Mouse (Mus musculus) kidney, adult 18-20 months (tissue): ENCODE data around the gene 9530003J23Rik.
"Not testable (repeated sequence)": the region's sequence is repeated elsewhere in the genome, so short reads cannot be mapped to it uniquely, and the experiment has no call there.

ENCODE experiments used
- DNase-seq: peaks from one replicate; pipeline ENCODE4 v3.0.0; 2021

Gene 9530003J23Rik

DNA sequence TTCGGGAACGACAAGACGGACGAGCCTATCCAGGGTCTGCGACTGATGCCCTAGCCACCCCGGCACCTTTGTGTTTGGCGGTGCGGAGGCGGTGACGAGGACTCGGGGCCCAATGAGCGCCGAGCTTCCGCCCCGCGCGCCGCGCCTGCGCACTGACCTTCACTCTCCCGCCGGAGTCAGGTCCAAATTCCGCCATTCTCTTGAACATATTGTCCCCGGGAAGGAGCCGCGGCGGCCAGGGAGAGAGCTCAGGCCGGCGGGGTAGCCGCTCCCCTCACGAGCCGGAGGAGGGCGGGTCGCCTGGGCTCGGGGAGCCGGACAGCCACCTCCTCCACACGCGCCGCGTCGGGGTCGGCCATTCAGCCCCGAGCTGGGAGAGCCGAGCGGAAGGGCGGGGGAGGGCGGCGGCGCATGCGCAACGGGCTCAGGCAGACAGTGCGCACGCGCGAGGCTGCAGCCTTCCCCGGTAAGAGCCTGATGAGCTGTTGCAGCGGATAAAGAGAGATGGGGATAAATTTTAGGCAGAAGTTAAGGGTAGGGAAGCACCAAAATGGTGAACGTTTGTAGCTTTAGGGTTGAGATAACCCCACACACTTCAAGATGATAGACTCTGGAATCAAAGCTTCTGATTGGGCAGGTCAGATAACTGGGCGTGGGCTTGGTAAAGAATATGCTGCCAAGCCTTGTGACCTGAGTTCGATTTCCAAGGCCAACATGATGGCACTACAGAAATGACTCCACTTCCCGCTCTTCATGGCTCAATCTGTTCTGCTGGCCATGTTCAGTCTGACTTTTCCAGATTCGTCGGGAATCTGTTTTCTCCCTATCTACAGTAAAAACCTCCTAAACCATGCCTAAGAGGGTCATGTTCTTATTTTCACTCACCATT lies 14.2 kb downstream of the 9530003J23Rik start, which contains the start of gene Yeats4:
Gene Yeats4 (minus strand): TSS at position 406 of the 889 bp plus-strand sequence.
- peak; percentile 99 for DNase-seq

- no peak for DNase-seq
Observed at GRCm38 (mm10) chr10:117223758-117224101, 14.8 kb downstream of the 9530003J23Rik start.

DNA sequence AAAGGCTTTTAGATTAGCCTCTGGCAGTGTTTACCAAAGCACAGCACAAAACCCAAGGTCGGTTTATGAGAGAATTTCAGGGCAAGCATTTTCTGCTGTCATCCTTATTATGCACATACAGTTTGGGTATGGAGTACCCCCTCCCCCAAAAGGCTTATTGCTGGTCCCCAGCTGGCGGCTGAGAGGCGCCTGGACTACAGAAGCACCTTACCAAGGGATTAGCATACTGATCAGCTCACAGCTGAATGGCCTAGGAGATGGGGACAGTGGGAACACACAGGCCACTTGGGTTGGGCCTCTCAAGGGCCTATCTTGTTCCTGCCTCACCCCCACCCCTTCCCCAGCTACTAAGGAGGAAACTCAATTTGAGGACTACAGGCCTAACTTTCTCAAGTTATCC lies 15.7 kb downstream of the 9530003J23Rik start:
- DNase-seq, result no peak

GRCm38 (mm10) chr10:117218351-117218750 lies 20.2 kb downstream of the 9530003J23Rik start:
- no peak for DNase-seq

GRCm38 (mm10) chr10:117217246-117217840 lies 21.2 kb downstream of the 9530003J23Rik start:
- DNase-seq, result no peak

- peak; percentile 30 for DNase-seq
Observed at GRCm38 (mm10) chr10:117216793-117217192, 21.7 kb downstream of the 9530003J23Rik start.

GRCm38 (mm10) chr10:117216132-117216495 lies 22.4 kb downstream of the 9530003J23Rik start:
- DNase-seq, result no peak

- DNase-seq, result no peak
Observed at GRCm38 (mm10) chr10:117215409-117216131, 22.9 kb downstream of the 9530003J23Rik start.

- no peak for DNase-seq
Observed at GRCm38 (mm10) chr10:117211023-117211422, 27.5 kb downstream of the 9530003J23Rik start.

DNA sequence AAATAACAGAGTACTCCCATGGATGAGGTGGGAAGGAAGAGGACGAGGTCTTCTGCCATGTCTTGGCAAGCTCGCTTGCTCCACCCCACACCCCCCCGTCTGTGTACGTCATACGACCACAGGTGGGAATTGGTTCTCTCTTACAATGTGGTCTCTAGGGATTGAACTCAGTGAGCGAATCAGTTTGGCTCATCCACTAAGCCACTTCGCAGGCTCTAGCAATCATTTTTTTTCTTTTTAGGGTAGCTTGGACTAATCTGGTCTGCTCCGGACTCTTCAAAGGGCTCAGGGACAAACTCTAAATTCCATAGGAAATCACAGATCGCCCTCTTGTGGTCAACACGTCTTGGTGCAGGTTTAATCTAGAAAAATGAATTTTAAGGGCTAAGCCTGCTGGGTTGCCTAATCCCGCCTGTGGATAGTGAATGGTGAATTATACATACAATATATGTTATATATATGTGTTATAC lies 29.0 kb downstream of the 9530003J23Rik start:
- DNase-seq, result peak; percentile 26

DNA sequence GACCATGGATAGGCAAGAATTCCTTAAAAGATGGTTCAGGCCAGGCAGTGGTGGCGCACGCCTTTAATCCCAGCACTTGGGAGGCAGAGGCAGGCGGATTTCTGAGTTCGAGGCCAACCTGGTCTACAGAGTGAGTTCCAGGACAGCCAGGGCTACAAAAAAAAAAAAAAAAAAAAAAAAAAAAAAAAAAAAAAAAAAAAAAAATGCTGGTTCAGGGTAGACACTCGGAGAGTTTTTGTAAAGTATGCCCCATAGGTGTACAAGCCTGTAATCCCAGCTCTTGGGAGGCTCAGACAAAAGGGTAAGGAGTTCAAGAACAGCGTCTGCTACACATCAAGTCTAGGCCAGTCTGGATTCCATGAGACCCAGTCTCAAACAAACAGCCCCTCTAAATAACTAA lies 29.7 kb downstream of the 9530003J23Rik start:
- not testable (repeated sequence) for DNase-seq

DNA sequence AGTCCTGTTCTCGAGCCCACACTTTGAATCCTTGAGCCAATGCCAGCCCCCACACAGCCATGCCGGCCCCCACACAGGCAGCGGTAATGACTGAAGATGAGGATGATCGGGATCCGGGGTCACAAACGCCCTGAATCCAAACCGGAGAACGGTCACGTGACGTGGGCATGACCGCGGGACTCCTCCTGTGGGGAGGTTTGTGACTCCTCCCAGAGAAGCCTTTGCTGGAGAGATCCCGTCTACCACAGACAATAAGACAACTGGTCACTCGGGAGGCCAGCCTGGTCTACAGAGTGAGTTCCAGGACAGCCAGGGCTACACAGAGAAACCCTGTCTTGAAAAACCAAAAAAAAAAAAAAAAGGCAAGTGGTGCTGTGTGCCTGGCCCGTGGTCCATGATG lies 30.3 kb downstream of the 9530003J23Rik start:
- no peak for DNase-seq

DNA sequence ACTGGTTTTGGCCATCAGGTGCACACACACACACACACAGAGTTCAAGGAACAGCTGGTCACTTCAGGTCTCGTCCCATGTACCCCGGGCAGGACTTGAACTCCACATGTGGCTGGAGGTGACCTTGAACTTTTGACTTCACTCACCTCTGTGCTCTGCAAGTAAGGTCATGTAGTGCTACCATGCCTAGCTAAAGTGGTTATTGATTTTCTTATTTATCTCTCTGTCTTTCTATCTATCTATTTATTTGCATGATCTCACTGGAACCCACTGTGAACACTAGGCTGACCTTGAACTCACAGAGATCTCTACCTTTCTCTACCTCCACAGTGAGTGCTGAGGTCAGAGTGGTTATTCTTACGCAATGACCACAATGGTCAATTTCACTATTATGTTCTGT lies 32.4 kb downstream of the 9530003J23Rik start:
- no peak for DNase-seq

DNA sequence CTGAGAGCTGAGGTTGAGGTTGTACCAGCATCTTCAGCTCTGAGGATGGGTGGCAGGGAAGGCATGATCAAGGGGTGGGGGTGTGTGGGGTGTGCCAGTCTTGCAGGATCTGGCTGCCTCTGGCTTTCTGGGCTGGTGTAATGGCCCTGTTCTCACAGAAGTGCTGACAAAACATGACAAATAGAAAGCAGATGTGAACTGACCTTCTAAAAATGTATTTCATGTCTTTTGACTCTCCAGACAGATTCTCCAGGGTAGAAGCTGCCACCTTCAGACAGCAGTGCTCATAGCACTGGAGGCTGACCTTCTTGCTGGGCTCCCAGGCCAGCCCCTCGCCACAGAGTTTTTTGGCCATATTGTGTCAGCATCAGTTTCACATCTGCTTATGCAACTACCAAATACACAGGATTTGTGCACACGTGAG lies 34.9 kb downstream of the 9530003J23Rik start:
- no peak for DNase-seq

DNA sequence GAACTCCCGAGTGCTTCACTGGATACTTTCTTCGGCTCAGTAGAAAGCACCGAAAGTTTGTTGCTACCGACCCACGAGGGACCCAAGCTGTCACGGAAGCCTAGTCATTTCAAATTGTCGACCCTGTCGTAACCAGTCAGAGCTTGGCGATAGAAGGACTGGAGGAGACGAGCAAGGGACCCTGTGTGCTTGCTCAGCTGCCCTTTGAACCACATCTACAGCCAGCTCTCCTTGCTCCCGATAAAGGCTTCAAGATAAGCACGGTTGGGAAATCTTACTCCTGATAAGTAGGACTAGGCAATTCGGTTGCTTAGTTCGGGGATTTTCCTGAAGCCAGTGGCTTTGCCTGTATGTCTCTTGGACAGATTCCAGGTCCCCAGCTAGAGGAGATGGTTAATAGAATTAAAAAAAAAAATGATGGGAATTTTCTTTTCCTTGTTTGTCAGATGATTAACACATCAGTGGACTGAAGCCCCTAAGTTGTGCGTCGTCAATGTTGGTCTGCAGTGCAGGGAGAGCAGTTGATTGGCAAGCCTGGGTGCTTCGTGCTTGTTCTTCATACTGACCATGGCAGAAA lies 35.4 kb downstream of the 9530003J23Rik start:
- DNase-seq, result no peak

GRCm38 (mm10) chr10:117199701-117200100 lies 38.8 kb downstream of the 9530003J23Rik start:
- DNase-seq, result no peak

GRCm38 (mm10) chr10:117196696-117197095 lies 41.8 kb downstream of the 9530003J23Rik start:
- DNase-seq, result no peak

GRCm38 (mm10) chr10:117195748-117196147 lies 42.8 kb downstream of the 9530003J23Rik start:
- no peak for DNase-seq

DNA sequence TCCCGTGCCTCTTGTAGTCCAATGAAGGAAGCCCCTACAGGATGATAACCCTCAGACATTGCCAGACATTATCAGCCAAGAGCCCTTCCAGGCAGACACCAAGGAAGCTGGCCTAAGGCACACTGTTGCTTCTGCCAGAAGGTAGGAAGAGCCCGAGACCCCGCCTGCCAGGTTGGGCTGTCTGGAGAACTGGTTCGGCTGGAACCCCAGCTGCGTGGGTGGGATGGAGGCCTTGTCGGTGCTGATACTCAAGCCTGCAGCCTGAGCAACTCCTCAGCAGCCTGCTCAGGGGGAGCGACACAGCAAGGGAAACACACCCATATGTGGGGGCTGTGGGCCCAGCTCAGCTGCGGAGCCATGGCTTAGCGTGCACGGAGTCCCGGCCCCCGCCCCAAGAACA lies 43.5 kb downstream of the 9530003J23Rik start:
- no peak for DNase-seq

DNA sequence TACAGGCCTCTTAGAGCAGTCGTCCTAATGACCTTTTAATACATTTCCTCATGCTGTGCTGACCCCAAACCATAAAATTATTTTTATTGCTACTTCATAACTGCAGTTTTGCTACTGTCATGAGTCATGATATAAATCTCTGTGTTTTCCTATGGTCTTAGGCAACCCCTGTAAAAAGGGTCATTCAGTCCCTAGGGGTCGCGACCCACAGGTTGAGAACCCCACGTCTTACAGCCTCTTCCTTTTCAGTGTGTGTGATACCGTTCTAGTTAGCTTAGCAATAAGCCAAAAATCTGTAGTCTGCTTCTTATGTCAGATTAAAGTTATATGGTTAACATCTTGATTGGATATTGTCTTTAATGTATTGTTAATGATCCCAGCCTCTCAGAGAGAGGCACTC lies 45.1 kb downstream of the 9530003J23Rik start:
- DNase-seq, result no peak

DNA sequence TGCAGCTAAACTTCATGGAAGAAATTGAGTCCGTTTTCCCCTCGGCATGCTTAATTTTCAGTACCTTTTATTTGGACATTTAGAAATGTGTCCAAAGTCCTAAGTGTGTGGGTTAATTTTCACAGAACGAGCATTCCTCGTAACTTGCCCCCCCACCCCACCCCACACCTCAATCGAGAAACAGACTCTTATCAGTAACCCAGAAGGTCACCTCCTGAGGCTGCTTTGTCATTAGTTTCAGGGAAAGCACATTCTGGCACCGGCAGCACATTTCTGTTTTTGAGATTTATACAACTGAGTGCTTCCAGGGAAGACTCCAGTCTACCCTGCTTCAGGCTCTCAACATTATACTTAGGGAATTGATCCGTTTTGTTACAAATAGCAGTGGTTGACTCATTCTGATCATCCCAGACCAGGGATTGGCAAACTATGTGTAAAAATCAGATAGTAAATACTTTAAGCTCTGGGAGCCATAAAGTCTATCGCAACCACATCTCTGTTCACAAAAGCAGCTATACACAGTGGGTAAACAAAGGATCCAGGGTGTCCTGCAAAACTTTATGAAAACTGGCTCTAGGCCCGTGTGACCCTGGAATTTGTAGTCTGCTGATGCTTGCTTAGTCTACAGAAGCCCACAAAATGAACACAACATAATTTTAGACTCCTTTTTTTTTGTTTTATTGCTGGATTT lies 53.0 kb downstream of the 9530003J23Rik start:
- no peak for DNase-seq
